Mouse (Mus musculus): ENCODE results near the gene Dcaf15. TPM values are rescaled to one million over a fixed set of nuclear protein-coding genes. Genes with fewer than 3 reads are reported as not detected.

Gene Dcaf15
- polyA plus RNA-seq, 1 experiment from 2014 or later: 3.0 TPM

- H3K27ac ChIP-seq (ENCODE audit: low read length): peak overlapping the region; percentile 99
- H3K4me3 ChIP-seq (ENCODE audit: low read depth, low read length): peak overlapping the region; percentile 99
- peak overlapping the region; percentile 98 for H3K4me2 ChIP-seq (ENCODE audit: low read depth, low read length)
- WGBS (ENCODE audit: insufficient replicate concordance): 21% methylated on average over 5 of the region's 5 CpGs
- no peaks in the 10 kb centered on the region for H3K27me3 ChIP-seq (ENCODE audit: control insufficient read depth, insufficient read depth, low read depth, low read length)
- no peaks in the 10 kb centered on the region for H3K9me3 ChIP-seq (replicated peaks; ENCODE audit: control insufficient read depth, low read length)
- H3K9ac ChIP-seq (ENCODE audit: low read depth, low read length): peak overlapping the region; percentile 91
- H3K36me3 ChIP-seq (ENCODE audit: control insufficient read depth, insufficient read depth): no peaks in the 10 kb centered on the region
- H3K4me1 ChIP-seq (ENCODE audit: control insufficient read depth, low read depth, low read length): peaks cover 27% of the 10 kb centered on the region
- ATAC-seq (ENCODE audit: low read depth): no peak
Measured at GRCm38 (mm10) chr8:84065457-84066072, 39.0 kb downstream of the Dcaf15 start.

GRCm38 (mm10) chr8:84065037-84065436, 39.5 kb downstream of the Dcaf15 start, which contains the start of gene Gm10643:
Gene Gm10643, minus strand, starts transcription at chr8:84065137.
- Histone ChIP-seq H3K36me3 (ENCODE audit: control insufficient read depth, insufficient read depth) (no peaks in the 10 kb centered on the region), H3K9ac (ENCODE audit: low read depth, low read length) (peak within 1 kb of the TSS; percentile 91), H3K4me1 (ENCODE audit: control insufficient read depth, low read depth, low read length) (peaks cover 24% of the 10 kb centered on the region), H3K9me3 (replicated peaks; ENCODE audit: control insufficient read depth, low read length) (no peaks in the 10 kb centered on the region), H3K4me2 (ENCODE audit: low read depth, low read length) (peak within 1 kb of the TSS; percentile 98), H3K4me3 (ENCODE audit: low read depth, low read length) (peak within 1 kb of the TSS; percentile 99), H3K27me3 (ENCODE audit: control insufficient read depth, insufficient read depth, low read depth, low read length) (no peaks in the 10 kb centered on the region), H3K27ac (ENCODE audit: low read length) (peak within 1 kb of the TSS; percentile 99)
- no peak for ATAC-seq (ENCODE audit: low read depth)
- WGBS (ENCODE audit: insufficient replicate concordance): 76% methylated on average over 1 of the region's 1 CpGs

GRCm38 (mm10) chr8:84063861-84064610, 40.5 kb downstream of the Dcaf15 start:
- H3K27ac ChIP-seq (ENCODE audit: low read length): no peak overlapping the region
- H3K36me3 ChIP-seq (ENCODE audit: control insufficient read depth, insufficient read depth): no peaks in the 10 kb centered on the region
- H3K4me2 ChIP-seq (ENCODE audit: low read depth, low read length): no peak overlapping the region
- no peaks in the 10 kb centered on the region for H3K27me3 ChIP-seq (ENCODE audit: control insufficient read depth, insufficient read depth, low read depth, low read length)
- H3K9ac ChIP-seq (ENCODE audit: low read depth, low read length): no peak overlapping the region
- no peak for ATAC-seq (ENCODE audit: low read depth)
- H3K4me1 ChIP-seq (ENCODE audit: control insufficient read depth, low read depth, low read length): peaks cover 24% of the 10 kb centered on the region
- no peak overlapping the region for H3K4me3 ChIP-seq (ENCODE audit: low read depth, low read length)
- no peaks in the 10 kb centered on the region for H3K9me3 ChIP-seq (replicated peaks; ENCODE audit: control insufficient read depth, low read length)
- WGBS (ENCODE audit: insufficient replicate concordance): 33% methylated on average over 8 of the region's 8 CpGs

- Histone ChIP-seq H3K9me3 (replicated peaks; ENCODE audit: control insufficient read depth, low read length) (no peaks in the 10 kb centered on the region), H3K4me2 (ENCODE audit: low read depth, low read length) (no peak overlapping the region), H3K9ac (ENCODE audit: low read depth, low read length) (no peak overlapping the region), H3K27ac (ENCODE audit: low read length) (no peak overlapping the region), H3K27me3 (ENCODE audit: control insufficient read depth, insufficient read depth, low read depth, low read length) (no peaks in the 10 kb centered on the region), H3K36me3 (ENCODE audit: control insufficient read depth, insufficient read depth) (no peaks in the 10 kb centered on the region), H3K4me1 (ENCODE audit: control insufficient read depth, low read depth, low read length) (peaks cover 3% of the 10 kb centered on the region; the same call in 1 of the 2 replicates), H3K4me3 (ENCODE audit: low read depth, low read length) (no peak overlapping the region)
- WGBS (ENCODE audit: insufficient replicate concordance): 28% methylated on average over 2 of the region's 2 CpGs
- peak; percentile 47 for ATAC-seq (ENCODE audit: low read depth)
Measured at GRCm38 (mm10) chr8:84060245-84060644, 44.3 kb downstream of the Dcaf15 start.

GRCm38 (mm10) chr8:84059226-84059625, 45.3 kb downstream of the Dcaf15 start:
- WGBS (ENCODE audit: insufficient replicate concordance): 77% methylated on average over 2 of the region's 2 CpGs
- Histone ChIP-seq H3K4me2 (ENCODE audit: low read depth, low read length) (no peak overlapping the region), H3K36me3 (ENCODE audit: control insufficient read depth, insufficient read depth) (no peaks in the 10 kb centered on the region), H3K9me3 (replicated peaks; ENCODE audit: control insufficient read depth, low read length) (no peaks in the 10 kb centered on the region), H3K4me3 (ENCODE audit: low read depth, low read length) (no peak overlapping the region), H3K4me1 (ENCODE audit: control insufficient read depth, low read depth, low read length) (peaks cover 2% of the 10 kb centered on the region; the same call in 1 of the 2 replicates), H3K9ac (ENCODE audit: low read depth, low read length) (no peak overlapping the region), H3K27ac (ENCODE audit: low read length) (no peak overlapping the region), H3K27me3 (ENCODE audit: control insufficient read depth, insufficient read depth, low read depth, low read length) (no peaks in the 10 kb centered on the region)
- no peak for ATAC-seq (ENCODE audit: low read depth)

GRCm38 (mm10) chr8:84057827-84058226, 46.7 kb downstream of the Dcaf15 start:
- Histone ChIP-seq H3K4me2 (ENCODE audit: low read depth, low read length) (no peak overlapping the region), H3K4me3 (ENCODE audit: low read depth, low read length) (no peak overlapping the region), H3K9me3 (replicated peaks; ENCODE audit: control insufficient read depth, low read length) (no peaks in the 10 kb centered on the region), H3K27me3 (ENCODE audit: control insufficient read depth, insufficient read depth, low read depth, low read length) (no peaks in the 10 kb centered on the region), H3K9ac (ENCODE audit: low read depth, low read length) (no peak overlapping the region), H3K36me3 (ENCODE audit: control insufficient read depth, insufficient read depth) (no peaks in the 10 kb centered on the region), H3K27ac (ENCODE audit: low read length) (no peak overlapping the region), H3K4me1 (ENCODE audit: control insufficient read depth, low read depth, low read length) (no peaks in the 10 kb centered on the region; the same call in 1 of the 2 replicates)
- WGBS (ENCODE audit: insufficient replicate concordance): 79% methylated on average over 1 of the region's 1 CpGs
- no peak for ATAC-seq (ENCODE audit: low read depth)

- H3K27me3 ChIP-seq (ENCODE audit: control insufficient read depth, insufficient read depth, low read depth, low read length): no peaks in the 10 kb centered on the region
- WGBS (ENCODE audit: insufficient replicate concordance): 83% methylated on average over 5 of the region's 5 CpGs
- H3K4me1 ChIP-seq (ENCODE audit: control insufficient read depth, low read depth, low read length): peaks cover 4% of the 10 kb centered on the region
- H3K4me2 ChIP-seq (ENCODE audit: low read depth, low read length): no peak overlapping the region
- H3K4me3 ChIP-seq (ENCODE audit: low read depth, low read length): no peak overlapping the region
- H3K9me3 ChIP-seq (replicated peaks; ENCODE audit: control insufficient read depth, low read length): no peaks in the 10 kb centered on the region
- no peaks in the 10 kb centered on the region for H3K36me3 ChIP-seq (ENCODE audit: control insufficient read depth, insufficient read depth)
- no peak for ATAC-seq (ENCODE audit: low read depth)
- no peak overlapping the region for H3K9ac ChIP-seq (ENCODE audit: low read depth, low read length)
- no peak overlapping the region for H3K27ac ChIP-seq (ENCODE audit: low read length)
Measured at GRCm38 (mm10) chr8:84053229-84053628, 51.3 kb downstream of the Dcaf15 start.

GRCm38 (mm10) chr8:84052746-84053145, 51.8 kb downstream of the Dcaf15 start:
- Histone ChIP-seq H3K9ac (ENCODE audit: low read depth, low read length) (no peak overlapping the region), H3K27ac (ENCODE audit: low read length) (no peak overlapping the region), H3K27me3 (ENCODE audit: control insufficient read depth, insufficient read depth, low read depth, low read length) (no peaks in the 10 kb centered on the region; the same call in 1 of the 2 replicates), H3K9me3 (replicated peaks; ENCODE audit: control insufficient read depth, low read length) (no peaks in the 10 kb centered on the region), H3K36me3 (ENCODE audit: control insufficient read depth, insufficient read depth) (no peaks in the 10 kb centered on the region), H3K4me3 (ENCODE audit: low read depth, low read length) (no peak overlapping the region), H3K4me1 (ENCODE audit: control insufficient read depth, low read depth, low read length) (peaks cover 4% of the 10 kb centered on the region), H3K4me2 (ENCODE audit: low read depth, low read length) (no peak overlapping the region)
- WGBS (ENCODE audit: insufficient replicate concordance): 25% methylated on average over 3 of the region's 3 CpGs
- peak; percentile 54 for ATAC-seq (ENCODE audit: low read depth)

- H3K27me3 ChIP-seq (ENCODE audit: control insufficient read depth, insufficient read depth, low read depth, low read length): peaks cover 23% of the 10 kb centered on the region
- H3K9ac ChIP-seq (ENCODE audit: low read depth, low read length): no peak overlapping the region
- H3K27ac ChIP-seq (ENCODE audit: low read length): no peak overlapping the region
- H3K4me1 ChIP-seq (ENCODE audit: control insufficient read depth, low read depth, low read length): peaks cover 4% of the 10 kb centered on the region
- no peak overlapping the region for H3K4me2 ChIP-seq (ENCODE audit: low read depth, low read length)
- 62% methylated on average over 5 of the region's 5 CpGs for WGBS (ENCODE audit: insufficient replicate concordance)
- ATAC-seq (ENCODE audit: low read depth): no peak
- no peaks in the 10 kb centered on the region for H3K36me3 ChIP-seq (ENCODE audit: control insufficient read depth, insufficient read depth)
- H3K9me3 ChIP-seq (replicated peaks; ENCODE audit: control insufficient read depth, low read length): no peaks in the 10 kb centered on the region
- H3K4me3 ChIP-seq (ENCODE audit: low read depth, low read length): no peak overlapping the region
Measured at GRCm38 (mm10) chr8:84048171-84048570, 56.4 kb downstream of the Dcaf15 start.
